Mouse (Mus musculus): ENCODE measurements around the gene Gm45808.
A peak's percentile ranks its signal among the peaks of the same experiment; 100 is the strongest.

- peak; percentile 51; the same call in 1 of the 2 replicates for TF ChIP-seq POLR2A (IDR thresholded peaks at IDR 0.05; ENCODE audit: control insufficient read depth, low read depth, low read length)
- TF ChIP-seq CTCF (IDR thresholded peaks at IDR 0.05; ENCODE audit: control insufficient read depth, insufficient read depth, insufficient replicate concordance, low read depth, low read length) = no peak
Measured at GRCm38 (mm10) chr7:45417962-45418492, 68.6 kb downstream of the Gm45808 start.
